Mouse (Mus musculus) MEL (cell line): ENCODE results near the gene Mpi.
A peak's percentile ranks its signal among the peaks of the same experiment; 100 is the strongest.

Experiments
- CHD2 ChIP-seq: IDR thresholded peaks from 2 replicates; pipeline ENCODE4 v1.6.1; 2011; ENCODE audit warnings: low read length, improper control_type of control experiment
- CTCF ChIP-seq, 3 experiments: IDR thresholded peaks in 2 of 3; conservative IDR thresholded peaks in 1 of 3; 2 replicates each; pipeline ENCODE4 v1.5.1; 2011 to 2012; ENCODE audit warnings: low read length in 3 of 3, low read depth in 2 of 3, mild to moderate bottlenecking in 2 of 3, improper control_type of control experiment in 1 of 3, inconsistent platforms in 1 of 3, mixed read lengths in 1 of 3, moderate library complexity in 1 of 3; ENCODE audit not compliant: control insufficient read depth in 1 of 3, insufficient read depth in 1 of 3, poor library complexity in 1 of 3, severe bottlenecking in 1 of 3
- ETS1 ChIP-seq: IDR thresholded peaks from 2 replicates; pipeline ENCODE4 v1.6.1; 2012; ENCODE audit warnings: low read depth, mild to moderate bottlenecking, inconsistent platforms, low read length, improper control_type of control experiment, moderate library complexity
- GABPA ChIP-seq: IDR thresholded peaks from 2 replicates; pipeline ENCODE4 v1.6.1; 2012; ENCODE audit warnings: low read depth, mild to moderate bottlenecking, inconsistent platforms, low read length, improper control_type of control experiment, moderate library complexity
- GATA1 ChIP-seq: IDR thresholded peaks from 2 replicates; pipeline ENCODE4 v1.6.1; 2011; ENCODE audit warnings: low read depth, low read length, improper control_type of control experiment
- JUND ChIP-seq: IDR thresholded peaks from 2 replicates; pipeline ENCODE4 v1.6.1; 2011; ENCODE audit warnings: low read depth, mild to moderate bottlenecking, improper control_type of control experiment, low read length
- MAX ChIP-seq: IDR thresholded peaks from 2 replicates; pipeline ENCODE4 v1.6.1; 2011; ENCODE audit warnings: low read length, improper control_type of control experiment
- UBTF ChIP-seq: IDR thresholded peaks from 2 replicates; pipeline ENCODE4 v1.6.1; 2012; ENCODE audit warnings: low read depth, mild to moderate bottlenecking, inconsistent platforms, low read length, improper control_type of control experiment, moderate library complexity, borderline replicate concordance; ENCODE audit not compliant: insufficient read depth
- USF1 ChIP-seq: IDR thresholded peaks from 2 replicates; pipeline ENCODE4 v1.6.1; 2014; ENCODE audit warnings: low read depth, mild to moderate bottlenecking, inconsistent platforms, low read length, improper control_type of control experiment, moderate library complexity

DNA sequence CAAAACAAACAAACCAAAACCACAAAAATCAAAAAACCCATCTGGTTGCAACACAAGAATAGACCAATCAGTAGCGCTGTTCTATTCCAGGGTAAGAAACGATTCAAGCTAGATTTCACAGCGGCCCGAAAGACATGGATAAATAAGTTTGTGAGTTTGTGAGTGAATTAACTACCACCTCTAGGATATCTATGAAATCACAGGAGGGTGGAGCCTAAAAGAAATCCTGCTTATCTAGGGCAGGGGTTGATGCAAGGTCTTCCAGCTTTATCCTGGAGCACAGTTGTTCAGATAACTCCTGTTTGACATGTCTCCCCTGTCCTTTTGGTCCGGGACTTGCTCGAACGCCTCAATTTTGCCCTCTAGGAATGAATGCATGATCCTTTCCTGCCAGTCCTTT lies 7.7 kb upstream of the Mpi start:
- TF ChIP-seq UBTF: no peak
- no peak for TF ChIP-seq MAX
- TF ChIP-seq CTCF (IDR thresholded peaks at IDR 0.05 in 2 of 3, conservative IDR thresholded peaks at IDR 0.05 in 1 of 3; ENCODE audit: control insufficient read depth in 1 of 3, insufficient read depth in 1 of 3, low read depth in 2 of 3, low read length in 3 of 3, poor library complexity in 1 of 3, severe bottlenecking in 1 of 3): no peak
- no peak for TF ChIP-seq GABPA
- no peak for TF ChIP-seq USF1
- no peak for TF ChIP-seq JUND
- TF ChIP-seq GATA1: peak; percentile 36; the same call in 1 of the 2 replicates
- TF ChIP-seq CHD2: no peak
- no peak for TF ChIP-seq ETS1
